Mouse (Mus musculus) liver, embryonic 14.5 days (tissue): Measurements from ENCODE around the gene Esrra.

Source experiments
- CTCF ChIP-seq: IDR thresholded peaks from 2 replicates; pipeline ENCODE4 v1.5.1; 2016; ENCODE audit warnings: antibody characterized with exemption, low read depth, control low read depth
- EP300 ChIP-seq: IDR thresholded peaks from 2 replicates; pipeline ENCODE4 v1.6.1; 2016; ENCODE audit warnings: antibody characterized with exemption, low read depth

DNA sequence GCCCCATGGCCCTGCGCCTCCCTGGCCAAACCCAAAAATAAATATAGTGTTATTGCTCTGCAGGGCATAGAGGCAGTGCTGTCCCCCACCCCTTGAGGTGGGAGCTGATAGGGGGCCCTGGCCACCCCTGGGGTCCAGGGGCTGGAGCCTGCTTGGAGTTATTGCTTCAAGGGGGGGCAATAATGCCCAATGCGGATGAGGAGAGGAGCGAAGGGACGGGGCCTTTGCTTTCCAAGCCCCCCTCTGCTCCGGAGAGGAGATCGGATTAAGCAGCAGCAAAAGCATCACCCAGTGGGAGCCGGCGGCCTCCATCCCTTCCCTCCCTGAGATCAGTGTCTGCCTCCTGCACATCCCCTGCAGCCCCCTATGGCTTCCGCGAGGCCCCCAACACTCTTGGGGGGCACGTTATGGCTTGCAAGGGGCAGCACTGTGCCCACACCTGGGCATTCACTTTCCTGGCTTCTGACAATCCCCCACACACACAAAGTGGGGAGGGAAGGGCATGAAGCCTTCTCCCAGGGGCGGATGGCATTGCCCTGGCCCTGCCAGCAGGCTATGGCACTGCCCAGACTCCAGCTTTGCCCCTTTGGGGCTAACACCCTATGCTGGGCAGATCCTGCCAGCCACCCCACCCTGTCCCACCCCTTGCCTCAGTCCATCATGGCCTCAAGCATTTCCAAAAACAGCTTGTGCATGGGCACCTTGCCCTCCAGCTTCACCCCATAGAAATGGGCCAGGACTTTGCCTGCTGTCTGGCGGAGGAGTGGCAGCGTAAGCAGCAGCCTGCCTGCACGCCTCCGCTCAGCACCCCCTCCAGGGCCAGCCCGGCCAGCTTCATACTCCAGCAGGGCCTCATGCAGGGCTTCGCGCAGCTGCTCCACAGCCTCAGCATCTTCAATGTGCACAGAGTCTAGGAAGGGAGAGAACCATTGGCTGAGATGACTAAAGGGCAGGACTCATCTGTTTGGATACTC, 10.2 kb downstream of the Esrra start:
- no peak for TF ChIP-seq CTCF
- TF ChIP-seq EP300 = no peak
